Mouse (Mus musculus): Measurements from ENCODE around the gene Foxn1. TPM values are rescaled to one million over a fixed set of nuclear protein-coding genes. Genes with fewer than 3 reads are reported as not detected.

Foxn1 gene
- polyA plus RNA-seq, 1 experiment from 2014 or later = not detected

- no peaks in the 10 kb centered on the region for H3K27me3 ChIP-seq (replicated peaks; ENCODE audit: control insufficient read depth, insufficient read depth, low read length)
- ATAC-seq (replicated peaks; ENCODE audit: low FRiP score) = no peak
These were observed 30.7 kb downstream of the Foxn1 start for GRCm38 (mm10) chr11:78355471-78356238.

GRCm38 (mm10) chr11:78354905-78355304 is 31.5 kb downstream of the Foxn1 start:
- Histone ChIP-seq H3K4me3 (ENCODE audit: low read depth, low read length) (no peak overlapping the region), H3K4me2 (no peak overlapping the region), H3K27me3 (replicated peaks; ENCODE audit: control insufficient read depth, insufficient read depth, low read length) (no peaks in the 10 kb centered on the region), H3K9ac (ENCODE audit: low read depth, low read length) (no peak overlapping the region), H3K27ac (ENCODE audit: low read depth, low read length) (no peak overlapping the region), H3K9me3 (ENCODE audit: control insufficient read depth, low read length) (no peaks in the 10 kb centered on the region), H3K36me3 (ENCODE audit: control insufficient read depth, insufficient read depth, low read length) (no peaks in the 10 kb centered on the region), H3K4me1 (replicated peaks; ENCODE audit: control insufficient read depth, insufficient read depth, low read length) (no peaks in the 10 kb centered on the region)
- no peak for DNase-seq (ENCODE audit: low spot score)
- WGBS = 57% methylated on average over 6 of the region's 6 CpGs
- ATAC-seq (replicated peaks; ENCODE audit: low FRiP score) = no peak

More at GRCm38 (mm10) chr11:78355471-78356238, 30.7 kb downstream of the Foxn1 start:
- no peak overlapping the region for H3K4me3 ChIP-seq (ENCODE audit: low read depth, low read length)
- H3K9ac ChIP-seq (ENCODE audit: low read depth, low read length) = no peak overlapping the region
- H3K27ac ChIP-seq (ENCODE audit: low read depth, low read length) = no peak overlapping the region
- no peak overlapping the region for H3K4me2 ChIP-seq
- no peaks in the 10 kb centered on the region for H3K36me3 ChIP-seq (ENCODE audit: control insufficient read depth, insufficient read depth, low read length)
- 29% methylated on average over 4 of the region's 4 CpGs for WGBS
- H3K4me1 ChIP-seq (replicated peaks; ENCODE audit: control insufficient read depth, insufficient read depth, low read length) = no peaks in the 10 kb centered on the region
- DNase-seq (ENCODE audit: low spot score) = peak; percentile 69
- no peaks in the 10 kb centered on the region for H3K9me3 ChIP-seq (ENCODE audit: control insufficient read depth, low read length)

GRCm38 (mm10) chr11:78353081-78353480 is 33.3 kb downstream of the Foxn1 start:
- H3K4me2 ChIP-seq = no peak overlapping the region
- H3K36me3 ChIP-seq (ENCODE audit: control insufficient read depth, insufficient read depth, low read length) = peaks cover 8% of the 10 kb centered on the region; the same call in 1 of the 2 replicates
- H3K4me1 ChIP-seq (replicated peaks; ENCODE audit: control insufficient read depth, insufficient read depth, low read length) = peaks cover 3% of the 10 kb centered on the region; the same call in 1 of the 2 replicates
- no peak overlapping the region for H3K27ac ChIP-seq (ENCODE audit: low read depth, low read length)
- no peaks in the 10 kb centered on the region for H3K9me3 ChIP-seq (ENCODE audit: control insufficient read depth, low read length)
- H3K9ac ChIP-seq (ENCODE audit: low read depth, low read length) = no peak overlapping the region
- 53% methylated on average over 1 of the region's 1 CpGs for WGBS
- DNase-seq (ENCODE audit: low spot score) = no peak
- no peak for ATAC-seq (replicated peaks; ENCODE audit: low FRiP score)
- no peak overlapping the region for H3K4me3 ChIP-seq (ENCODE audit: low read depth, low read length)
- H3K27me3 ChIP-seq (replicated peaks; ENCODE audit: control insufficient read depth, insufficient read depth, low read length) = no peaks in the 10 kb centered on the region

GRCm38 (mm10) chr11:78349441-78350358 is 36.7 kb downstream of the Foxn1 start:
- ATAC-seq (replicated peaks; ENCODE audit: low FRiP score) = no peak
- Histone ChIP-seq H3K27ac (ENCODE audit: low read depth, low read length) (no peak overlapping the region), H3K4me1 (replicated peaks; ENCODE audit: control insufficient read depth, insufficient read depth, low read length) (peaks cover 31% of the 10 kb centered on the region), H3K9me3 (ENCODE audit: control insufficient read depth, low read length) (no peaks in the 10 kb centered on the region), H3K4me3 (ENCODE audit: low read depth, low read length) (no peak overlapping the region), H3K27me3 (replicated peaks; ENCODE audit: control insufficient read depth, insufficient read depth, low read length) (no peaks in the 10 kb centered on the region), H3K4me2 (no peak overlapping the region), H3K9ac (ENCODE audit: low read depth, low read length) (no peak overlapping the region), H3K36me3 (ENCODE audit: control insufficient read depth, insufficient read depth, low read length) (peaks cover 14% of the 10 kb centered on the region)
- DNase-seq (ENCODE audit: low spot score) = no peak
- 81% methylated on average over 4 of the region's 4 CpGs for WGBS

GRCm38 (mm10) chr11:78348474-78348873 is 37.9 kb downstream of the Foxn1 start:
- H3K36me3 ChIP-seq (ENCODE audit: control insufficient read depth, insufficient read depth, low read length) = peaks cover 14% of the 10 kb centered on the region
- ATAC-seq (replicated peaks; ENCODE audit: low FRiP score) = no peak
- no peak overlapping the region for H3K9ac ChIP-seq (ENCODE audit: low read depth, low read length)
- no peak overlapping the region for H3K27ac ChIP-seq (ENCODE audit: low read depth, low read length)
- no peaks in the 10 kb centered on the region for H3K27me3 ChIP-seq (replicated peaks; ENCODE audit: control insufficient read depth, insufficient read depth, low read length)
- peaks cover 39% of the 10 kb centered on the region for H3K4me1 ChIP-seq (replicated peaks; ENCODE audit: control insufficient read depth, insufficient read depth, low read length)
- H3K4me2 ChIP-seq = no peak overlapping the region
- no peak for DNase-seq (ENCODE audit: low spot score)
- no peaks in the 10 kb centered on the region for H3K9me3 ChIP-seq (ENCODE audit: control insufficient read depth, low read length)
- H3K4me3 ChIP-seq (ENCODE audit: low read depth, low read length) = no peak overlapping the region
- WGBS = 67% methylated on average over 7 of the region's 7 CpGs

- Histone ChIP-seq H3K4me2 (peak overlapping the region; percentile 17; the same call in 1 of the 2 replicates), H3K27ac (ENCODE audit: low read depth, low read length) (peak overlapping the region; percentile 30; the same call in 1 of the 2 replicates), H3K36me3 (ENCODE audit: control insufficient read depth, insufficient read depth, low read length) (peaks cover 14% of the 10 kb centered on the region), H3K9me3 (ENCODE audit: control insufficient read depth, low read length) (no peaks in the 10 kb centered on the region), H3K27me3 (replicated peaks; ENCODE audit: control insufficient read depth, insufficient read depth, low read length) (no peaks in the 10 kb centered on the region), H3K4me3 (ENCODE audit: low read depth, low read length) (no peak overlapping the region), H3K4me1 (replicated peaks; ENCODE audit: control insufficient read depth, insufficient read depth, low read length) (peaks cover 39% of the 10 kb centered on the region), H3K9ac (ENCODE audit: low read depth, low read length) (no peak overlapping the region)
- WGBS = 76% methylated on average over 9 of the region's 9 CpGs
- DNase-seq (ENCODE audit: low spot score) (no peak), ATAC-seq (replicated peaks; ENCODE audit: low FRiP score) (no peak)
These were observed 38.5 kb downstream of the Foxn1 start for GRCm38 (mm10) chr11:78347908-78348307.

- H3K4me1 ChIP-seq (replicated peaks; ENCODE audit: control insufficient read depth, insufficient read depth, low read length) = peaks cover 42% of the 10 kb centered on the region
These were observed 39.1 kb downstream of the Foxn1 start for GRCm38 (mm10) chr11:78347070-78347754.

GRCm38 (mm10) chr11:78346326-78347069 is 39.9 kb downstream of the Foxn1 start:
- peak overlapping the region; percentile 99 for H3K4me2 ChIP-seq
- peaks cover 42% of the 10 kb centered on the region for H3K4me1 ChIP-seq (replicated peaks; ENCODE audit: control insufficient read depth, insufficient read depth, low read length)
- WGBS = 78% methylated on average over 6 of the region's 6 CpGs
- H3K9me3 ChIP-seq (ENCODE audit: control insufficient read depth, low read length) = no peaks in the 10 kb centered on the region
- H3K36me3 ChIP-seq (ENCODE audit: control insufficient read depth, insufficient read depth, low read length) = peaks cover 14% of the 10 kb centered on the region
- H3K9ac ChIP-seq (ENCODE audit: low read depth, low read length) = peak overlapping the region; percentile 59
- DNase-seq (ENCODE audit: low spot score) = no peak
- H3K27ac ChIP-seq (ENCODE audit: low read depth, low read length) = peak overlapping the region; percentile 90
- H3K27me3 ChIP-seq (replicated peaks; ENCODE audit: control insufficient read depth, insufficient read depth, low read length) = no peaks in the 10 kb centered on the region
- peak overlapping the region; percentile 96 for H3K4me3 ChIP-seq (ENCODE audit: low read depth, low read length)
- ATAC-seq (replicated peaks; ENCODE audit: low FRiP score) = no peak

More at GRCm38 (mm10) chr11:78347070-78347754, 39.1 kb downstream of the Foxn1 start:
- DNase-seq (ENCODE audit: low spot score) = peak; percentile 58
- no peaks in the 10 kb centered on the region for H3K27me3 ChIP-seq (replicated peaks; ENCODE audit: control insufficient read depth, insufficient read depth, low read length)
- H3K9me3 ChIP-seq (ENCODE audit: control insufficient read depth, low read length) = no peaks in the 10 kb centered on the region
- no peak; the same call in 1 of the 2 replicates for ATAC-seq (replicated peaks; ENCODE audit: low FRiP score)
- WGBS = 89% methylated on average over 10 of the region's 10 CpGs
- H3K9ac ChIP-seq (ENCODE audit: low read depth, low read length) = no peak overlapping the region
- H3K4me3 ChIP-seq (ENCODE audit: low read depth, low read length) = no peak overlapping the region
- peaks cover 14% of the 10 kb centered on the region for H3K36me3 ChIP-seq (ENCODE audit: control insufficient read depth, insufficient read depth, low read length)
- H3K27ac ChIP-seq (ENCODE audit: low read depth, low read length) = no peak overlapping the region
- peak overlapping the region; percentile 99 for H3K4me2 ChIP-seq
